Mouse (Mus musculus) intestine, embryonic 14.5 days (tissue): Measurements from ENCODE around the gene Uimc1. TPM values are rescaled to one million over a fixed set of nuclear protein-coding genes. Genes with fewer than 3 reads are reported as not detected.

Source experiments
- ATAC-seq: fragments of 200-750 bp; cut with Nextera tagmentation; replicated peaks from 2 replicates; pipeline ENCODE4 v1.8.0; 2017; ENCODE audit warnings: low read depth, moderate number of reproducible peaks, moderate TSS enrichment, moderate library complexity; ENCODE audit not compliant: low FRiP score, low TSS enrichment
- DNase-seq: peaks from one replicate; pipeline ENCODE4 v3.0.0-alpha.2; 2018; ENCODE audit warnings: low spot score
- H3K27ac ChIP-seq: fragments of 300-500 bp; sonication (generic); 2 replicates; pipeline ENCODE4 v1.5.1; 2014; ENCODE audit warnings: low read depth, mild to moderate bottlenecking, control low read depth
- H3K27me3 ChIP-seq: fragments of 300-500 bp; sonication (generic); replicated peaks from 2 replicates; pipeline ENCODE4 v1.6.1; 2014; ENCODE audit warnings: low read length, control low read depth; ENCODE audit not compliant: control insufficient read depth, insufficient read depth
- H3K36me3 ChIP-seq: fragments of 300-500 bp; sonication (generic); 2 replicates; pipeline ENCODE4 v1.6.1; 2014; ENCODE audit warnings: low read length, control low read depth; ENCODE audit not compliant: control insufficient read depth, insufficient read depth
- H3K4me1 ChIP-seq: fragments of 300-500 bp; sonication (generic); replicated peaks from 2 replicates; pipeline ENCODE4 v1.6.1; 2014; ENCODE audit warnings: low read length, control low read depth, mixed read lengths; ENCODE audit not compliant: control insufficient read depth, insufficient read depth
- H3K4me2 ChIP-seq: fragments of 300-500 bp; sonication (generic); 2 replicates; pipeline ENCODE4 v1.6.1; 2014; ENCODE audit warnings: low read length
- H3K4me3 ChIP-seq: fragments of 300-500 bp; sonication (generic); 2 replicates; pipeline ENCODE4 v1.5.1; 2014; ENCODE audit warnings: low read depth, low read length, control low read depth, mixed read lengths
- H3K9ac ChIP-seq: fragments of 300-500 bp; sonication (generic); 2 replicates; pipeline ENCODE4 v1.6.1; 2014; ENCODE audit warnings: mild to moderate bottlenecking, low read length
- H3K9me3 ChIP-seq: fragments of 300-500 bp; sonication (generic); 2 replicates; pipeline ENCODE4 v1.6.1; 2016; ENCODE audit warnings: low read length, control low read depth; ENCODE audit not compliant: control insufficient read depth
- WGBS: fragments of 180-500 bp; shearing (Covaris S2); extraction: QIAGEN DNeasy Blood & Tissue Kit; methylation state at CpG from one replicate; pipeline ENCODE4 v1.1.7; 2014; 5-methylcytosine and 5-hydroxymethylcytosine counted together
- polyA plus RNA-seq: library from polyadenylated mRNA; unstranded; fragments of >200 nt; fragmentation: Nextera tagmentation; extraction: Ambion mirVana; gene quantifications from 2 replicates; pipeline ENCODE4 v1.2.1, GENCODE M21; 2014

Gene Uimc1
- polyA plus RNA-seq, 1 experiment from 2014 or later, result 23.8 TPM

GRCm38 (mm10) chr13:54997568-54997967 is 102.5 kb downstream of the Uimc1 start:
- Histone ChIP-seq H3K9ac (no peak overlapping the region), H3K27ac (no peak overlapping the region), H3K36me3 (no peaks in the 10 kb centered on the region), H3K4me2 (no peak overlapping the region), H3K9me3 (no peaks in the 10 kb centered on the region), H3K27me3 (no peaks in the 10 kb centered on the region), H3K4me1 (no peaks in the 10 kb centered on the region), H3K4me3 (no peak overlapping the region)
- DNase-seq, result no peak
- ATAC-seq, result no peak
- 81% methylated on average over 8 of the region's 8 CpGs for WGBS

- Histone ChIP-seq H3K27ac (no peak overlapping the region), H3K4me3 (no peak overlapping the region), H3K4me2 (no peak overlapping the region), H3K36me3 (no peaks in the 10 kb centered on the region), H3K27me3 (no peaks in the 10 kb centered on the region), H3K9me3 (no peaks in the 10 kb centered on the region), H3K9ac (no peak overlapping the region), H3K4me1 (no peaks in the 10 kb centered on the region)
- DNase-seq (no peak), ATAC-seq (no peak)
- 52% methylated on average over 6 of the region's 6 CpGs for WGBS
Measured at GRCm38 (mm10) chr13:54995161-54995560, 104.9 kb downstream of the Uimc1 start.

- ATAC-seq (no peak), DNase-seq (no peak)
- Histone ChIP-seq H3K4me1 (no peaks in the 10 kb centered on the region), H3K9me3 (no peaks in the 10 kb centered on the region), H3K9ac (no peak overlapping the region), H3K27me3 (no peaks in the 10 kb centered on the region), H3K4me2 (no peak overlapping the region), H3K36me3 (no peaks in the 10 kb centered on the region), H3K4me3 (no peak overlapping the region), H3K27ac (no peak overlapping the region)
- 23% methylated on average over 4 of the region's 4 CpGs for WGBS
Measured at GRCm38 (mm10) chr13:54994576-54994975, 105.5 kb downstream of the Uimc1 start.

- no peak overlapping the region for H3K4me3 ChIP-seq
- no peak overlapping the region for H3K27ac ChIP-seq
- no peaks in the 10 kb centered on the region for H3K27me3 ChIP-seq
- no peak for DNase-seq
- 78% methylated on average over 7 of the region's 7 CpGs for WGBS
- H3K9me3 ChIP-seq, result no peaks in the 10 kb centered on the region
- H3K36me3 ChIP-seq, result no peaks in the 10 kb centered on the region
- H3K4me2 ChIP-seq, result no peak overlapping the region
- ATAC-seq, result no peak
- H3K4me1 ChIP-seq, result no peaks in the 10 kb centered on the region
- H3K9ac ChIP-seq, result no peak overlapping the region
Measured at GRCm38 (mm10) chr13:54992215-54992614, 107.9 kb downstream of the Uimc1 start.

- H3K36me3 ChIP-seq, result no peaks in the 10 kb centered on the region
- no peaks in the 10 kb centered on the region for H3K9me3 ChIP-seq
- H3K4me3 ChIP-seq, result no peak overlapping the region
- H3K27ac ChIP-seq, result no peak overlapping the region
- DNase-seq, result no peak
- ATAC-seq, result no peak
- H3K4me2 ChIP-seq, result no peak overlapping the region
- 48% methylated on average over 7 of the region's 7 CpGs for WGBS
- H3K27me3 ChIP-seq, result no peaks in the 10 kb centered on the region
- H3K4me1 ChIP-seq, result no peaks in the 10 kb centered on the region
- H3K9ac ChIP-seq, result no peak overlapping the region
Measured at GRCm38 (mm10) chr13:54988181-54988760, 111.8 kb downstream of the Uimc1 start.

GRCm38 (mm10) chr13:54987405-54987804 is 112.7 kb downstream of the Uimc1 start:
- H3K9ac ChIP-seq, result no peak overlapping the region
- DNase-seq (no peak), ATAC-seq (no peak)
- no peak overlapping the region for H3K4me3 ChIP-seq
- H3K27me3 ChIP-seq, result no peaks in the 10 kb centered on the region
- no peaks in the 10 kb centered on the region for H3K9me3 ChIP-seq
- H3K36me3 ChIP-seq, result no peaks in the 10 kb centered on the region
- H3K27ac ChIP-seq, result no peak overlapping the region
- WGBS, result 79% methylated on average over 9 of the region's 9 CpGs
- H3K4me2 ChIP-seq, result no peak overlapping the region
- H3K4me1 ChIP-seq, result no peaks in the 10 kb centered on the region

GRCm38 (mm10) chr13:54983614-54984013 is 116.5 kb downstream of the Uimc1 start:
- Histone ChIP-seq H3K36me3 (no peaks in the 10 kb centered on the region), H3K4me3 (no peak overlapping the region), H3K27me3 (no peaks in the 10 kb centered on the region), H3K9ac (no peak overlapping the region), H3K4me2 (no peak overlapping the region), H3K4me1 (no peaks in the 10 kb centered on the region), H3K27ac (no peak overlapping the region), H3K9me3 (no peaks in the 10 kb centered on the region)
- WGBS, result 70% methylated on average over 2 of the region's 2 CpGs
- DNase-seq (no peak), ATAC-seq (no peak)

GRCm38 (mm10) chr13:54983001-54983400 is 117.1 kb downstream of the Uimc1 start:
- H3K9ac ChIP-seq, result no peak overlapping the region
- DNase-seq, result no peak
- WGBS, result 73% methylated on average over 8 of the region's 8 CpGs

GRCm38 (mm10) chr13:54980957-54981356 is 119.1 kb downstream of the Uimc1 start:
- Histone ChIP-seq H3K4me3 (no peak overlapping the region), H3K9ac (no peak overlapping the region), H3K4me1 (no peaks in the 10 kb centered on the region), H3K36me3 (no peaks in the 10 kb centered on the region), H3K27me3 (no peaks in the 10 kb centered on the region), H3K9me3 (no peaks in the 10 kb centered on the region), H3K27ac (no peak overlapping the region), H3K4me2 (no peak overlapping the region)
- WGBS, result 74% methylated on average over 12 of the region's 12 CpGs
- DNase-seq (no peak), ATAC-seq (no peak)

More at GRCm38 (mm10) chr13:54983001-54983400, 117.1 kb downstream of the Uimc1 start:
- H3K4me1 ChIP-seq, result no peaks in the 10 kb centered on the region
- H3K36me3 ChIP-seq, result no peaks in the 10 kb centered on the region
- H3K27me3 ChIP-seq, result no peaks in the 10 kb centered on the region
- no peak overlapping the region for H3K4me2 ChIP-seq
- no peak overlapping the region for H3K27ac ChIP-seq
- no peak for ATAC-seq
- no peaks in the 10 kb centered on the region for H3K9me3 ChIP-seq
- H3K4me3 ChIP-seq, result no peak overlapping the region
